Mouse (Mus musculus): ENCODE data around the gene Clint1.

- no peak for TF ChIP-seq GATA1 (IDR thresholded peaks at IDR 0.05; ENCODE audit: low read length)
- no peak for TF ChIP-seq TAL1 (IDR thresholded peaks at IDR 0.05; ENCODE audit: low read length)
Observed at GRCm38 (mm10) chr11:45929541-45929940, 77.7 kb downstream of the Clint1 start.

Data from erythroblast, embryonic 14.5 days (primary cell).